Mouse (Mus musculus) lung, postnatal 0 days (tissue): ENCODE results near the gene Mpp6. TPM values are rescaled to one million over a fixed set of nuclear protein-coding genes. Genes with fewer than 3 reads are reported as not detected.

Source experiments
- ATAC-seq: fragments of 200-750 bp; cut with Nextera tagmentation; 2 replicates; pipeline ENCODE4 v1.8.0; 2017; ENCODE audit warnings: moderate library complexity
- DNase-seq: peaks from one replicate; pipeline ENCODE4 v3.0.0-alpha.2; 2016; ENCODE audit warnings: low spot score
- H3K27ac ChIP-seq: fragments of 300-500 bp; sonication (generic); 2 replicates; pipeline ENCODE4 v1.5.1; 2014; ENCODE audit warnings: antibody characterized with exemption, mild to moderate bottlenecking, low read length, mixed read lengths
- H3K27me3 ChIP-seq: fragments of 300-500 bp; sonication (generic); replicated peaks from 2 replicates; pipeline ENCODE4 v1.6.1; 2014; ENCODE audit warnings: low read length, mixed read lengths; ENCODE audit not compliant: insufficient read depth
- H3K36me3 ChIP-seq: fragments of 300-500 bp; sonication (generic); 2 replicates; pipeline ENCODE4 v1.6.1; 2014; ENCODE audit warnings: low read length, mixed read lengths; ENCODE audit not compliant: insufficient read depth
- H3K4me1 ChIP-seq: fragments of 300-500 bp; sonication (generic); 2 replicates; pipeline ENCODE4 v1.6.1; 2014; ENCODE audit warnings: antibody characterized with exemption, low read depth, low read length, mixed read lengths; ENCODE audit not compliant: insufficient read depth
- H3K4me2 ChIP-seq: fragments of 300-500 bp; sonication (generic); replicated peaks from 2 replicates; pipeline ENCODE4 v1.6.1; 2014; ENCODE audit warnings: low read depth, mild to moderate bottlenecking, low read length, moderate library complexity, mixed read lengths
- H3K4me3 ChIP-seq: fragments of 300-500 bp; sonication (generic); 2 replicates; pipeline ENCODE4 v1.5.1; 2014; ENCODE audit warnings: low read depth, low read length
- H3K9ac ChIP-seq: fragments of 300-500 bp; sonication (generic); replicated peaks from 2 replicates; pipeline ENCODE4 v1.6.1; 2014; ENCODE audit warnings: low read depth, mild to moderate bottlenecking
- H3K9me3 ChIP-seq: fragments of 300-500 bp; sonication (generic); 2 replicates; pipeline ENCODE4 v1.6.1; 2016; ENCODE audit warnings: low read length, mixed read lengths
- CTCF ChIP-seq: IDR thresholded peaks from 2 replicates; pipeline ENCODE4 v1.5.1; 2016; ENCODE audit warnings: antibody characterized with exemption, mild to moderate bottlenecking
- EP300 ChIP-seq: IDR thresholded peaks from 2 replicates; pipeline ENCODE4 v1.6.1; 2016; ENCODE audit warnings: antibody characterized with exemption, mild to moderate bottlenecking, control low read depth
- WGBS: fragments of 180-500 bp; shearing (Covaris S2); extraction: QIAGEN DNeasy Blood & Tissue Kit; methylation state at CpG from one replicate; pipeline ENCODE4 v1.1.7; 2014; 5-methylcytosine and 5-hydroxymethylcytosine counted together
- polyA plus RNA-seq: library from polyadenylated mRNA; unstranded; fragments of >200 nt; fragmentation: Nextera tagmentation; extraction: Ambion mirVana; gene quantifications from 2 replicates; pipeline ENCODE4 v1.2.1, GENCODE M21; 2015

Mpp6 gene
- polyA plus RNA-seq, 1 experiment from 2014 or later, result 26.4 TPM

DNA sequence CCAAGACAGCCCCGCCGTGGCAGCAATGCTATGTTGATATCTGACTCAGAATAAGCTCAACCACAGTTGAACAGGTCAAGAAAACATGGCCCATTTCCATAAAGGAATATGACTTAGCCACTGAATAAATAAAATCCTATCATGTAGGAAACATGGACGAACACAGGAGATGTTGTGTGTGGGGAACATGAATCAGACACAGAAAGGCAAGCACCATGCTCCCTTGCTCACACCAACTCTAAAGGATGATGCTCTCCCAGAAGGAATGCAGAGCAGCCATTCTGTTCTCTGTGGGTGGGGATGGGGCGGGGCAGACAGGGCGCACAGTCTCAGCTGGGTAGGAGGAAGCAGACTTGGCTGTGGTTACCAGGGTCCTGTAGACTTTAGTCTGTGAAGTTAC lies 115.2 kb downstream of the Mpp6 start:
- no peak for TF ChIP-seq EP300
- no peak for TF ChIP-seq CTCF
- 74% methylated on average over 5 of the region's 5 CpGs for WGBS
- Histone ChIP-seq H3K36me3 (no peaks in the 10 kb centered on the region), H3K9ac (no peak overlapping the region), H3K4me3 (no peak overlapping the region), H3K4me2 (no peak overlapping the region), H3K27ac (no peak overlapping the region), H3K27me3 (no peaks in the 10 kb centered on the region), H3K9me3 (no peaks in the 10 kb centered on the region), H3K4me1 (no peaks in the 10 kb centered on the region)
- no peak for DNase-seq
- no peak for ATAC-seq

DNA sequence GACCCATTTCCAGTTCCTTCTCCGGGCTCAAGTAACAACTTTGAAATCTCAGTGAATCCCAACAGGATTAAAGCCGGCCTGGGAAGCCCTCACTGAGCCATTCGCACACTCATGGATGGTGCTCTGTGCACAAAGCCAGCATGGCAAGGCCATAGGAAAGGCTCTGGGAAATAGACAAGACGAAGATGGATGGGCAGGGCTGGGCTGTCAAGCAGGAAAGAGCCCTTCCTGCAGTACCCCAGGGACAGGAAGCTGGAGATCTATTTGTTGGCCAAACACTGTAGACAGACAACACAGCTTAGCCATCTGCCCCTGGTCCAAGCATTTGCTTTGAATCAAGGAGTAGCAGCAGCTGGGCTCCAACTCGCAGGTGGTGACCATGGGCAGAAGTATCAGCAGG lies 118.1 kb downstream of the Mpp6 start:
- peak; percentile 57 for ATAC-seq

DNA sequence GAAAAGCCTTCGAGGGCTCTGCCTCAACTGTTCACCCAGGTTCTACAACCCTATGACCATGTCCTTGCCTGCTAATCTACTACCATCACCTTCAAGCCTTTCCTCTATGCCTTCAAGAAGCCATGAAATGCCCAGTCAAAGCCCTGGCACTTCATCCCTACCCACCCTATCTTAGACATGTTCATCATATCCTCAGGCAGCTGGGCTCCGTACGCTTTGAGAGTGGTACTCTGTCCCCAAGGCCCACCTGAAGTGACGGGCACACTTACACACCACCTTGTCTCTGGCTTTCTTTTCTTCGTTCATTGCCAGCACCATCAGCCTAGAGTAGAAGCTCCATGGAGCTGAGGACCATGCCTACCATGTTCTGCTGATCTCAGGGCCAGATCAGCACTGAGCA lies 121.2 kb downstream of the Mpp6 start:
- no peak for DNase-seq
- 93% methylated on average over 5 of the region's 5 CpGs for WGBS
- no peak for ATAC-seq

More for the DNA sequence above, 118.1 kb downstream of the Mpp6 start:
- no peak overlapping the region for H3K9ac ChIP-seq
- H3K27ac ChIP-seq, result no peak overlapping the region
- whole genome bisulfite sequencing, result 43% methylated on average over 5 of the region's 5 CpGs
- no peak overlapping the region for H3K4me2 ChIP-seq
- TF ChIP-seq CTCF (no peak), EP300 (no peak)
- H3K27me3 ChIP-seq, result no peaks in the 10 kb centered on the region
- no peaks in the 10 kb centered on the region for H3K36me3 ChIP-seq
- no peaks in the 10 kb centered on the region for H3K4me1 ChIP-seq
- H3K4me3 ChIP-seq, result no peak overlapping the region
- DNase-seq, result peak; percentile 16
- no peaks in the 10 kb centered on the region for H3K9me3 ChIP-seq

DNA sequence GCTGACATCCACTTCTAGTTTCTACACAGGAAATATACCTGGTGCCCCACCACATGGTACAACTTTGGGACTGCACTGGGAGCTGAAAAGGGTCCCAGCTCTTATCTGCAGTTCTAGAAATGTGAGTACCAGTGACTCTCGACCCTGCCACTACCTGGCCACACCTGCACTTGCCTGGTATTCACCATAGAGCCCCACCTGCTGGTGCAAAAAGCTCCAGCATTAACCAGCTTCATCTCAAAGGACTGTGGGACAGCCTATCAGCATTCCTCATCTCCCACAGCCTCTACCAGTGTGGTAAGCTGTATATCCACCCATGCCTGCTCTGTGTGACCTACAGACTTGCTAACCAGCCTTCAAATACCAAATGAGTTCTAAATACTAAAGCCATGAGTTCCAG lies 122.9 kb downstream of the Mpp6 start:
- H3K4me3 ChIP-seq, result no peak overlapping the region
- H3K9ac ChIP-seq, result no peak overlapping the region
- 35% methylated on average over 1 of the region's 1 CpGs for WGBS
- TF ChIP-seq EP300 (no peak), CTCF (peak; percentile 30)
- H3K9me3 ChIP-seq, result no peaks in the 10 kb centered on the region
- no peaks in the 10 kb centered on the region for H3K27me3 ChIP-seq
- no peaks in the 10 kb centered on the region for H3K36me3 ChIP-seq
- no peaks in the 10 kb centered on the region for H3K4me1 ChIP-seq
- H3K27ac ChIP-seq, result no peak overlapping the region
- ATAC-seq (no peak), DNase-seq (no peak)
- H3K4me2 ChIP-seq, result no peak overlapping the region

More for the DNA sequence above, 121.2 kb downstream of the Mpp6 start:
- Histone ChIP-seq H3K4me3 (no peak overlapping the region), H3K36me3 (no peaks in the 10 kb centered on the region), H3K9ac (no peak overlapping the region), H3K27me3 (no peaks in the 10 kb centered on the region), H3K4me1 (no peaks in the 10 kb centered on the region), H3K27ac (no peak overlapping the region), H3K4me2 (no peak overlapping the region), H3K9me3 (no peaks in the 10 kb centered on the region)
- TF ChIP-seq EP300, result no peak
- TF ChIP-seq CTCF, result no peak

DNA sequence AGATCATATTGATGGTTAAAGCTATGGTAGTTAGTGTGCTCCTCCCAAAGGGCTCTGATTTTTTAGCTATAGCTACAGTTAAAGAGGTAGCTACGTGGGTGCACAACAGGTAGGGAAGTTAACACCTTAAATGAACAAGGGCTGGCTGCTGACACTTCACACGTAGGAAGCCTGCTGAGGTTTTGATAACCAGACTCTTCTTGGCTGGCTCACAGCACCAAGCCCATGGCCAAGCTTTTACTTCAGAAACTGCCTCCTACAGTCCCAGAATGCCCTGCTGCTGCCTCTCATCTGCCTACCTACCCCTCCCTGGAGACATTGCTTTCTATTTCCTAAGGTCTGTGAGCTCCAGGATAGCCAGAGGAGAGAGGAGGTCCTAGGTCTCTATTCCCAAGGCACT lies 127.9 kb downstream of the Mpp6 start:
- H3K27ac ChIP-seq, result no peak overlapping the region
- no peaks in the 10 kb centered on the region for H3K4me1 ChIP-seq
- H3K9me3 ChIP-seq, result no peaks in the 10 kb centered on the region
- 56% methylated on average over 2 of the region's 2 CpGs for WGBS
- TF ChIP-seq EP300 (no peak), CTCF (no peak)
- no peak overlapping the region for H3K9ac ChIP-seq
- H3K4me3 ChIP-seq, result no peak overlapping the region
- ATAC-seq (no peak), DNase-seq (no peak)
- H3K27me3 ChIP-seq, result no peaks in the 10 kb centered on the region
- no peak overlapping the region for H3K4me2 ChIP-seq
- H3K36me3 ChIP-seq, result no peaks in the 10 kb centered on the region

DNA sequence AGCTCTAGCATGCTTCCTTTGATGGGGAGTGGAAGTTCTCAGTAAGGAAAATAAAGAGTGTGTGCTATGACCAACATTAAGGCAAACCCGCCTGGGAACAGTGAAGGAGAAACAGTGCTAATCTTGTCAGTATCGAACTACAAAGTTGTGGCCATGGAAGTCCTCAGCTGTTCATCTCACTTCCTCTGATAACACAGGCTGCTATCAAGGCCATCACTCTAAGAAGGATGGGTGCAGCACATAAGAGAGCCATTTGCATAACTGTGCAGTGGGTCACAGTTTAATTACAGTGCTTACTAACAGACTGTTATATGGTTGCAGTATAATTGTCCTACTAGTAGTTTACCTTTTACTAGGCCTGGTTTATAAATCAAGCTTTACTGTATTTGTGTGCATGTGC lies 129.9 kb downstream of the Mpp6 start:
- H3K4me3 ChIP-seq, result no peak overlapping the region
- no peak overlapping the region for H3K4me2 ChIP-seq
- H3K9ac ChIP-seq, result no peak overlapping the region
- ATAC-seq, result no peak
- 88% methylated on average over 2 of the region's 2 CpGs for WGBS
- no peaks in the 10 kb centered on the region for H3K36me3 ChIP-seq
- H3K27me3 ChIP-seq, result no peaks in the 10 kb centered on the region
- no peak for DNase-seq
- no peak overlapping the region for H3K27ac ChIP-seq
- TF ChIP-seq EP300 (no peak), CTCF (no peak)
- no peaks in the 10 kb centered on the region for H3K4me1 ChIP-seq
- H3K9me3 ChIP-seq, result no peaks in the 10 kb centered on the region

DNA sequence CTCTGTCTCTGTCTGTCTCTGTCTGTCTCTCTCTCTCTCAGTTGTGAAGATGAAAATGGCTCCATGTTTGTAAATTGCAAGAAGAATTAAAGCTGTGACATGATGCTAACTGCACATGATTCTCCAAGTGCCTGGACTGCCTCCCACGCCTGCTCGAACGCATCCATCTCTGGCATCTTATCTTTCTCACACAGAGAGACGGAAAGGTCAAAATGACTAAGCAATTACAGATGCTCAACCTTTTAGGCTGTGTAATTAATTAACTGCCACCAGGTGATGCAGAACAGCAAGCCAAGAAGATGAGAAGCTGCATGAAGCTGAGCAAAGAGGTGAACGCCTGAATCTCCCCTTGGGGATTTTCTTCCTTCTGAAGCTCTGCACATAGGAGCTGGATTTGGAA lies 130.4 kb downstream of the Mpp6 start:
- no peak for TF ChIP-seq EP300
- TF ChIP-seq CTCF, result no peak

More for the DNA sequence above, 130.4 kb downstream of the Mpp6 start:
- no peaks in the 10 kb centered on the region for H3K27me3 ChIP-seq
- ATAC-seq (no peak), DNase-seq (no peak)
- H3K9me3 ChIP-seq, result no peaks in the 10 kb centered on the region
- no peak overlapping the region for H3K4me2 ChIP-seq
- H3K4me3 ChIP-seq, result no peak overlapping the region
- no peaks in the 10 kb centered on the region for H3K36me3 ChIP-seq
- no peak overlapping the region for H3K9ac ChIP-seq
- no peak overlapping the region for H3K27ac ChIP-seq
- WGBS, result 59% methylated on average over 5 of the region's 5 CpGs
- H3K4me1 ChIP-seq, result no peaks in the 10 kb centered on the region
